Mouse (Mus musculus): ENCODE data around the gene Myo9a.

DNA sequence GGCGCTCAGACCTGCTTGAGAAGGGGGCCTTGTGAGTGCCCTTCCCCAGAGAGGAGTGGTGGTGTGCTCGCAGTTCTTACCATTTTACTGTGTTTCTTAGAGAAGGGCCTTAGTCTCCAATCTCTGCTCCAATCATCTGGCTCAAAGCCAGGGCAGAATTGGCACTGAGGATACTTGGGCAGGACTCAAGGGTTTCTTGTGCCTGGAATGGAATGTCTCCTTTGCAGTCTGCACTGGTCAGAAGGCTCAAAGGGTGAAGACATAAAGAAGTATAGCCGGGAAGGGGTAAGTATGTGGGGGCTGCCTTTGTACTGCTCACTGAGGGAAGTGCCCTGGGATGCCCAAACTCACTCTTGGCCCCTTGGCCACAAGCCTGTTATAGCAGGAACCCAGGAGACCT, 41.5 kb upstream of the Myo9a start:
- TF ChIP-seq HCFC1 (IDR thresholded peaks at IDR 0.05; ENCODE audit: borderline replicate concordance, insufficient read depth, low read length) (no peak), ZC3H11A (IDR thresholded peaks at IDR 0.05; ENCODE audit: borderline replicate concordance, low read depth, low read length) (no peak), CHD2 (IDR thresholded peaks at IDR 0.05; ENCODE audit: low read depth, low read length) (no peak), MAFK (IDR thresholded peaks at IDR 0.05; ENCODE audit: insufficient read depth, low read depth, low read length) (no peak)
